Mouse (Mus musculus) T-helper 17 cell (primary cell): ENCODE data around the gene Tnfrsf13c.

ENCODE experiments used
- in situ Hi-C, 2 experiments: fragments of 300-600 bp; cut with MboI, MseI; formaldehyde crosslinking; loops; 1 replicate in 1 of 2; 2 replicates in 1 of 2; pipeline ENCODE4 v1.15.1; 2025; ENCODE audit warnings: high pct_unique_total_duplicates in 2 of 2

Gene Tnfrsf13c

DNA sequence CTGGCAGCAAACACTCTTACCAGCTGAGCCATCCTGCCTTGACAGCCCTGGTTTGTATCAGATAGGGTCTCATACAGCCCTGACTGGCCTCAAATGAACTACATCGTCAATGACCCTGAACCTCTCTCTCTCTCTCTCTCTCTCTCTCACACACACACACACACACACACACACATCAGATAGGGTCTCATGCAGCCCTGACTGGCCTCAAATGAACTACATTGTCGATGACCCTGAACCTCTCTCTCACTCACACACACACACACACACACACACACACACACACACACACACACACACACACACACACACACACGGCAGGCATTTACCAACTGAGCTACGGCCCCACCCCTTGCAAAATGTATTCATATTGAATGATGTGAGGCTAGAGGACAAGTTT lies 6.9 kb upstream of the Tnfrsf13c start:
- in situ Hi-C loops, result loop anchor here in 1 of 2 experiments (10.0 kb wide), 1 partner anchor 166 kb away; the partner anchor contains the start of gene Mei1

DNA sequence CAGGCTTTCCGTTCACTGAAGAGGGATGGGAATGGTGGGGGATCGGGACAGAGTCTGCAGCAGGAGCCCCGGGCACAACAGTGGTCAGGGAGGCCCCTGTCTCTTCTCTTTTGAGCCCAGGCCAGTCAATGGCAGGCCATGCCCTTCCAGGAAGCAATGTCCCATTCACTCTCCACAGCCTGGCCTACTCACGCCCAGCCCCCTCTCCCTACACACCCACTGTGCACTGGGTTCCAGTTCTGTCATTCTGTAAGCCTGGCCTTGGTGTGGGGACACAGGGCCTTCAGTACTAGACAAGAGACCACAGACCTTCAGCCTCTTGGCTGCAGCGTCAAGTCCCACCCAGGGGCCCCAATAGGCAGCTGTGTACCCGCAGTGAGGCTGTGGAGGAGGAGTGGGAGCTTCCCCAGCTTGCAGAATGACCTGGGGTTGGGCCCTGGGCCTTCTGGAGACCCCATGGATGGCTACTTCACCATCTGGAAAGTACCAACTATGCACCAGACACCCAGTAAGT lies 6.0 kb upstream of the Tnfrsf13c start:
- in situ Hi-C loops, result loop anchor here in 1 of 2 experiments (10.0 kb wide), 1 partner anchor 165 kb away; the partner anchor contains the start of gene Mei1

DNA sequence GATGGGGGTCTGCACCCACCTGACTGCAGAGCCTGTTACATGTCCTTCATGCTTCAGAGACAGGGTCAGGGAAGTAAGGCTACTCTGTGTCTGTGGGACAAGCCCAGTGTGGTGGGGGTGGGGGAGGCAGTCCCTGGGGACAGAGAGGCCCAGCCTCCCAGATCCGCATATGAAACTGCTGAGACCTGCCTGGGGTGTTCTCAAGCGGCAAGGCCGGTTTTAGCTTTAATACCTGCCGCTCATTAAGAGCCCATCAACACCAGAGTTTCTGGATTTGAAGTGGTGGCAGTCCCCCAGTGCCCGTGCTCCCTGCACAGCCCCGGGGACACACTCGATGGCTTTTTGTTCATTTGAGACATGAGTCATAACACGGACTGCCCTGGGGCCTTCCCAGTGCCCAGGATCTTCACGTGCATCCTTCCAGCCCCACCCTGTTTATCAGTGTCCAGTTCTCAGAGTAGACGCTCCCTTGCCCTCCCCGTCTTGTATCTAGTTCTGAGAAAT lies 5.4 kb upstream of the Tnfrsf13c start:
- in situ Hi-C loops, result loop anchor here (5.0 to 10.0 kb wide), 4 partner anchors 92 to 165 kb away; partner anchors contain the start of gene Mei1 (in 2 of the 2)

DNA sequence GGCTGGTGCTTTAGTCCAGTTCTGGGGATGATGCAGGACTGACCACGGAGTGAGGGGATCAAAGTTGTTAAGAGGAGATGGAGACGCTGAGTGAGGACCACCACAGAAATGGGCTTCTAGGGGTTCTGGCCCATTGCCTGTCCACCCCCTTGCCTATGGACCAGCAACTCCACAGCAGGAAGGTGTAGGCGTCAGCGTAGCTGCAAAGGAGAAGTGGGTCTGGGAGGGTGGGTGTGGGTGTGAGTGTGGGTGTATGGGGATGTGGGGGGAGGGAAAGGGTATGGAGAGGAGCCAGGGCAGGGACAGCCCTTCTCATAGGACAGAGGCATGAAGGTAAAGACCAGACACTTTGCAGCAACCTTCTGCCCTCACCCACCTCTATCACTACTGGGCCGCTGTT lies 1.6 kb upstream of the Tnfrsf13c start:
- in situ Hi-C loops, result loop anchor here (5.0 kb wide), 3 partner anchors 88 to 158 kb away; partner anchors contain the start of gene Mei1 (in 1 of the 2)

DNA sequence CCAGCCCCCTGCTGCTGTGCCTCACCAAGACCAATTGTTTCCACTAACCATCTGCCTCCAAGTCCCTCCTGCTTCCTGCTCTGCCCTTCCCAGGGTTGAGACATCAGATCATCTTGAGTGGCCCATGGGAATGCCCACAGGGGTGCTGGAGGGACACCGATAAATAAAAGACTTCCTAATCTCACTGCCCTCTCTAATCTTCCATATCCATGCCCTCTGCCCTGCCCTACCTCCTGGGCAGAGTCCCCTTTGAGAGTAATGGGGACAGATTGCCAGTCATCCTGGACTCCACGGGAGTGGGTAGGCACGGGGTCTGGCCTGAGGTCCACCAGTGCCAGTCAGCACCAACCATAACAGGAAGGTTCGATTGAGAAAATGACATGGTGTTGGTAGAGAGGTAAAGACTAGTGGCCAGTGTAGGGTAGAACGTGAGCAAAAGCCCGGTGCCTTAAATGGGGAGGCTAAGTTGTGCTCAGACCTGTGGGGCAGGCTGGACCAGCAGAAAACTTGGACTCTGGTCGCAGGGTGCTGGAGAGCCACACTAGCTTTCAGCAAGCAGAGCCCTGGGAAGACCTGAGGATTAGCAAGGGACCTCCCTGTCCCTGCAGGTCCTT lies 540 bp upstream of the Tnfrsf13c start:
- in situ Hi-C loops, result loop anchor here (5.0 kb wide), 3 partner anchors 87 to 157 kb away; partner anchors contain the start of gene Mei1 (in 1 of the 2)

DNA sequence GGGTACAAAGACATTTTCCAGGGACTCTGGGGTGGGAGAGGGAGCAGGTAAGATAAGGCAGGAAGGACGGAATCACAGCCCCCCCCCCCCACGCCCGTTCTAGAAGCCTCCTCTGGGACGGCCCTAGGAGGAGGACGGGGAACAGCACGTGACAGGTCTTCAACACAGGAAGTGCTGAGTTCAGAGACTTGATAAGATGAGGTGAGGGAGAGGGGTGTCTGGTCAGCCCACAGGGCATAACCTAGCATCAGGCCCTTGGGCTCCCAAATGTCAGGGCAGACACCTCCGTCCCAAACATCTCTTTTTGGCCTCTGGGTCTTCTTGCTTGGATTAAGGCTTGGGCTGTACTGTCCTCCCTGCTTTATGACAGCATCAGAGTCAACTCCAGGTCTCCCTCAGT lies 918 bp downstream of the Tnfrsf13c start:
- in situ Hi-C loops, result no loop called here

DNA sequence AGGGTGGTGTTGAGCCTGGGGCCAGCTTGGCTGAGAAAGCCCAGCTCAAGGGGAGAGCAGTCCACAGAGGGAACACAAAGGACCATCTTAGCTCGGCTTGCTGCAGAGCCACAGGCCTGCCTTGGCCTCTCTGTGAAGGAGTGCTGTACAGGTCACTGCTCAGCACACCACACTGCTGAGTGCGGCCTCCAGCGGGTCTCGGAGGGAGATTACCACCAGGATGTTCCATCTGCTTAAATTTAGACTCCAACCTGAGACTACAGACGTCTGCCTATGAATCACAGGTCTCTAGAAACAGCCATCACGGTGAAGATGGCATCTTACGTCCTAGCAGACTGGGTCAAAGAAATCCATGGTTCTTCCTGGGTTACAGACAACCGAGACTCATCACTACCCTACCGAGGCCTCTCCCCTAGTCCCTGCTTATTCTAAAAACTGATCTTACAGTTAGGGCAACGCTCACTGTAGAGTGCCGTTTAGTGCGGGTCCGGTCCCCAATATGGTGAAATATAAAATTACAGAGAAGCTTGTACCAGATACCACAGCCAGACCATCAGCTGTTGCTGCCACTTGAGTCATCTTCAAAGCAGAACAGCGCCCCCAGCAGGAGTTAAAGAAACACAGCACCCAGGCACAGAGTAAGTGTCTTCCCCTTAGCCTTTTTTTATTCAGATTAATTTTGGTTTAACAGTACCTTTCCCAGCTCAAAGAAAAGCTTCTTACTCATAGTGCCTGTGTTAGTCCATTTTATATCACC lies 2.9 kb downstream of the Tnfrsf13c start:
- in situ Hi-C loops, result no loop called here

DNA sequence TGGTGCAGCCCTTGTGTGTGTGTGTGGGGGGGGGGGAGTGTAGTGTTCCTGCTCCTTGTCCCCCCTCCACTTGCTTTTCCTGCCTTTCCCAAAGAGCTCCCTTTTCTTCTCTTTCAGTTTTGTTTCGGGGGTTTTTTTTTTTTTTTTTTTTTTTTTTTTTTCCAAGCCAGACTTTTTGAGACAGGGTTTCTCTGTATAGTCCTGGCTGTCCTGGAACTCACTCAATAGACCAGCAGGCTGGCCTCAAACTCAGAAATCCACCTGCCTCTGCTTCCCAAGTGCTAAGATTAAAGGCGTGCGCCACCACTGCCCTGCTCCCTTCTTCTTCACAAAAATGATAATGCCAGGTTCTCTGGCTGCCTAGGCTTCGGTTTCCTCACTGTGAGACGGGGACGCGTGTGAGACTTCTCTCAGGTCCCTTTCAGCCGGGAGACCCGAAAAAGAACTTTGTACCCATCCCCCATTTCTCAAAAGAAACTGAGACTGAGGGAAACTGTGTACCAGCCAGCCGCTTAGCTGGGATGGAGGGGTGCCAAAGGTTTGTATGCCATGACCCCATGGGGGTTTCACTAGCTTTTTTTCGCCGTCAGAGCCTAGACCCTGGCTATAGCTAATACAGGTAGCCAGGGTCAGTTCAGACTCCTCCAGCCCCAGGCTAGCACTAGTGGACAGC lies 4.0 kb downstream of the Tnfrsf13c start:
- in situ Hi-C loops, result no loop called here

DNA sequence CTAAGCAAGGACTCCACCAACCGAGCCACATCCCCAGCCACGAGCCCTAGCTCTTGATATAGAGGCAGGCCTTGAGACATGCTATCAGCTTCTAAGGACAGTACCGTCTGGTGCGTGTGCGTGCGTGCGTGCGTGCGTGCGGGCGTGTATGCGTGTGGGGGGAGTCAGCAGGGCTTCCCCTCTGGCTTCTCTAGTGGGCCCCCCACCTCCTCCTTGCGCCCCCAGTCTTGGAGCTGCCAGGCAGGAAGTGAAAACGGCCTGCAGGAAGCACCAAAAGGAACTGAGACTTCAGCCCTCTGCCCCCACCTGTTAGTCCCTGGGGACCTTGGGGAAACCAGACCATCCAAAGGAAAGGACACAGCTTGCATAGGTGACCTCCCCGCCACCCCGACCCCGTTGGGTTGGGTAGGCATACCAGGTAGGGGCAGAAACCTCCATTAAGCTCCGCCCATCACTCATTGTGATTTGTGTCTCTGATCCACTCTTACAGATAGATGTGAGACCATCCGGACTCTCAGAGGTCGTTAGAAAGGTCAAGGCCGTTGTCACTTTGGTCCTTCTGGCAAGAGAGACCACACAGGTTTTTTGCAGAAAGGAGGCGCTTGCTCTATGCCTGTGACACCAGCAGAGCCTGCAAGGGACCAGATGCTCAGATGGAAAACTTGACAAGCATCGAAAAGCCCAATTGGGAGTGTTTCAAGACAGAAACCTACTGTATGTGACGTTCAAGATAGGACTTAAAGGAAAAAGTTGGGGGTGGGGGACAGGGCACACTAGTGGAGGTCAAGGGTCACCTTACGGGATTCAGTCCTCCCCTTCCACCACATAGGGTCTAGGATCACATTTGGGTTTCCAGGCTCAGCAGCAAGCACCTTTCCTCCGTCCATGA lies 5.1 kb downstream of the Tnfrsf13c start:
- in situ Hi-C loops, result no loop called here

DNA sequence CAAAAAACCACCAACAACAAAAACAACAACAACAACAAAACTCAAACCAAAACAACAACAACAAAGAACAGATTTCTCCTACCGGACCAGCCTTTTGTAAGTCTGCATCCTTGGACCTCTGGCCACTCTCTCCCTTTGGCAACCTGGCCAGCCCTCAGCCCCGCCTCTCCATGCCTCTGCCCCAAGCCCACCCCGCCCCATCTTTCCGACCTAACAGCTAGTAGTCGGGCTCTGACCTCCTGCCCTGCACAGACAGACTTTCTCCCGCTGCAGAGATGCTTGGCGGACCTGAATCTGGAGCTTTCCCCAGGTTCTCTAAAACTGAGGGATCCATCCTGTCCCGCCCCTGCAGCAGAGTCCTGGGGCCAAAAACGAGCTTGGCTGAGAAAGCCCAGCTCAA lies 6.2 kb downstream of the Tnfrsf13c start:
- in situ Hi-C loops, result no loop called here

DNA sequence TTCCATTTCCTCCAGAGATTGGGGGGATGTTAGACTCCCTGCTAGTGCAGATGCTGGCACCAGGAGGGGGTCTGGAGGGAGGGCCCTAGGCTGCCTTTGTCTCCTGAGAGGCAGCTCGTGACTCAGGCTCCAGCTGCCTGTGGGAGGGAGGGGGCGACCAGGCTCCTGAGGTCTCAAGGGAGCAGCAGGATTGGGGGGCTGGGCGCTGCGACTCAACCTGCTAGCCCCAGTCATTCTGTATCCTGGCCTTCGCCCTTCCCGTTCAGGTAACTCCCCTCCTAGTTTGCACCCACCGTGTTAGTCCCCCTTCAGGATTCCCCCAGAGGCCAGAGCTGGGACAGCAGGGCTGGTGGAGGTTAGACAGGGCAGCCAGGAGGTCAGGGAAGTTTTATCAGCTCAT lies 7.1 kb downstream of the Tnfrsf13c start:
- in situ Hi-C loops, result no loop called here

DNA sequence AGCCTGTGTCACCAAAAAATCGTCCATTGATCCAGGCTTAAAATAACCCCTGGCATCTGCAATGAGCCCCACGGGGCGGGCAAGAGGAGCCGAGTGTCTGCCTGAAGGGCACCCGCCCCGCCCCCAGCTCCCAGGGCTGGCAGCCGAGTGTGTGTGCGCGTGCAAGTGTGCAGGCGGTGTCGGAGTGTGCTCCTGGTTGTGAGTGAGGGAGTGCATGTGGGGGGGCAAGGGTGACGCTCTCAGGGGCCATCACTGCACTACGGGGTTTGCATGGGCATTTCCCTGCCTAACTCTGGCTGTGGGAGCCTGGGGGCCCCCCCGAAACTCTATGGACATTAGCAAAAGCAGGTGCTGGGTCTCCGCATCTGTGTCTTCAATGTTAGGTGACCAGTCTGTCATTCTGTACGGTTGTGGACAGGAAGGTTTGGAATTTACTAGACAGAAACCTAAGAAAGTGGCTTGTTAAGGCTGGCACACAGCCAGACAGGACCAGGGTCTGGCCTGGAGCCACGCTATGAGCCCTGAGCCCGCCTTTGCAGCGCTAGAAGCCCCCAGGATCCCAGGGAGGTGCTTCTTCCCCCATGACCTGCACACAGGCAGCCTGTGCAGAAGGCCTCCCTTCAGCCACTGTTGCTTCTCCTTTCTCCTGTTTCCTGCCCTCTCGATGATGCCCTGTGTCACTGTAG lies 7.9 kb downstream of the Tnfrsf13c start:
- in situ Hi-C loops, result no loop called here

DNA sequence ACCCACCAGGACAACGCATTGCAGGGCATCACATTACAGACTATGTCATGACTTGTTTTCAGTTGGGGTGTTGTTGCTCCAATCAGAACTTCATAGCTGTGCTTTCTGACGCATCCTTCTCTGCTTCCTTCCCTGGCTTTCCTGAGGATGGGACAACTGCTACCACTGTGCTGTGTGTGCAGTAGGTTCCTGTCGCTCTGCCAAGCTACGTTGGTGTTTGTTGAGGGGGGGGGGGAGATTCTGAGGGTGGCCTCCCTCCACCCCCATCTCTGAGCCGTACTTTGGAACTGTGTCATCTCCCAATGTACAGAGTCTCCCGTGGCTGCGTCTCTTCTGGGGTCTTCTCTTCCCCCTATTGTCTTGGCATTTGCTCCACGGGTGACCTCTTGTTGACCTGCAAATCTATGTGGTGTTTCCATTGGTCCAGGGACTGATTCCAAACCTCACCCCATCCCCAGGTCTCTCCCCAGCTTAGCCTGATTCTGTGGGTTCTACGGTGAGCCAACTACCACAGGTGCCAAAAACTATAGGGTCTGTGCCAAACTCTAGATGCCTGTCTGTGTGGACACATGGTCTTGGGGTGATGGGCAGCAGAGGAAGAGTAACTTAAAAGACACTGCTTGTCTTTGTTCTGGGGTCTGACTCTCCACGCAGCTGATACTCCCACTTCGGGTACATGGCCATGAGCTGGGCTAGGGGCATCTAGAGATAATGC lies 8.7 kb downstream of the Tnfrsf13c start:
- in situ Hi-C loops, result no loop called here

DNA sequence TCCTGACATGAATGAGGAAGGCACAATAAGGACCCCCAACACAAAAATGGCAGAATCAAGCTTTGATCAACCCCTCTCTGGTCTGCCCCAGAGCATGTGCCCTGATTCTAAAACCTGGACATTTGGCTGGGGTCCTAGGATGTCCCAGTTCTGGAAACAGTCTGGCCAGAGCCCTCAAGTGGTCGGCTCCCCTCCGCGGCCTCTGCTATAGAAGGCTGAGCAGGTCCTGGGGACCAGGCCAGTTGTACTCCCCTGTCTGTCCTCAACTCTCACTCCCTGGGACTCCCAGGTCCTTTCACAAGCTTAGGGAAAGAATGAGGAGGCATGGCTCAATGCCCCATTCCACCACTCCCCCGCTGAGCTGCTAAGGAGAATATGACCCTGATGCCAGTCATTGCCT lies 10.9 kb downstream of the Tnfrsf13c start:
- in situ Hi-C loops, result no loop called here

DNA sequence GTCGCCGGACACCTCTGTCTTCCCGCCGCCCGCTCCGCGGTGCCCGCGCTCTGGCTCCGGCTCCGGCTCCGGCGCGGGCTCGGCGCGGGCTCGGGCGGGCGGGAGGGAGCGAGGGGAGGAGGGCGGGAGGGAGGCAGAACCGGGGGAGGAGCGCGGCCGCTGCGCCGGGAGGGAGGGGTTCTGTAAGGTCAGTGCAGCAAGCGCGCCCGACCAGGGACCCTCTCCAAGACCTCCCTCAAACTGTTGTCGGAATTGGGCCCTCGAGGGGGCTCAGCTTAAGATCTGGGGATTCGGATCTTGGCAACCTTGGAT lies 11.5 kb downstream of the Tnfrsf13c start, which contains the start of gene Shisa8:
TSS of gene Shisa8 (minus strand) at position 64 of the 312 bp plus-strand sequence.
- in situ Hi-C loops, result no loop called here

DNA sequence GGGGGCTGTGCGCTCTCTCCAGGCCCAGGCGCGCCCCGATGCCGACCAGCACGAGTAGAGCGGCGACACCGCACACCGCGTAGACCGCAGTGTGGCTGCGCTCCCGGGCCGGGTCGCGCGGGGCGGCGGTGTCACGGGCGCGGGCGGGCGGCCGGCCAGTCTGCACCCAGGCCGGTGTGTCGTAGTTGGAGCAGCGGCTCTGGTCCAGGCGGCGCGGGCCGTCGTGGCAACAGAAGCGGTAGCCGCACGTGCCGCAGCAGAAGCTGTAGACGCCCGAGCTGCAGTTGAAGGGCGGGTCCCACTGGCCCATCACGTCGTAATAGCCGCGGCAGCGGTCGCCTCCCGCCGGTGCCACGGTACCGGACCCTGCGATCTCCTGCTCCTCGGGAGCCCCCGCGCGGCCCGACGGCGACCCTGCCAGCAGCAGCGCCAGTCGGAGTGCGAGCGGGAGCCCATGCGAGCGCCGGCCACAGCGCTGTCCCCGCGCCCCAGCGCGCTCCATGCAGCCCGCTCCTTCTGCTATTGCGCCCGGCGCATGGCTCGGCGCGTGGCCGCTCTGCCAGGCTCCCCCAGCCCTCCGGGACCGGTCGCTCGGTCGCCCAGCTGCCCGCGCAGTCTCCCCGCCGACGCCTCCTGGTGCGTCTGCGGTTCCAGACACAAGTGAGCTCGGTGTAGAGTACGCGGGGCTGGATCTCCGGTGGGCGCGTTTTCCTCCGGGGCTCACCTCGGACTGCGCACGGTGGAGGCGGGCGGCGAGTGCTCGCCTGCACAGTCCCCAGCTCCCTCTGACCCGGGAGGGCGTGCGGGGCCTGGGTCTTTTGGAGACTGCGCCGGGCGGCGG lies 12.0 kb downstream of the Tnfrsf13c start:
- in situ Hi-C loops, result no loop called here

DNA sequence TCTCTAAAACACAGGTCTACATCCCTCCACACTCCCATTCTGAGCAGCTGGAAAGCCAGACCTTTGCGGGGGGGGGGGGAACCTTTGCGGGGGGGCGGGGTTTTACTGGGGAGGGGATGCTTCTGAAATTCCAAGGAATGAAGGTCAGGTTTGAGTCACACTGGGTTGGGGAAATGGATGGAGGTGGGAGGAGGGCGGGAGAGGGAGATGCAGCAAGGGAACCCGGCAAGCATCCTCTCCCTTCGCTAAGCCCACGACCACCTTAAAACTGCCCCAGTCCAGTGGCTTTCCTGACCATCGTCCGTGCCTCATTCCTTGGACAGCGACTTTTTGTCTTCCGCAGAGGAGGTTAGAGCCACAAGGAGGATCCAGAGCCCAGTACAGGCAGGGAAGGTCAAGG lies 12.9 kb downstream of the Tnfrsf13c start:
- in situ Hi-C loops, result no loop called here

DNA sequence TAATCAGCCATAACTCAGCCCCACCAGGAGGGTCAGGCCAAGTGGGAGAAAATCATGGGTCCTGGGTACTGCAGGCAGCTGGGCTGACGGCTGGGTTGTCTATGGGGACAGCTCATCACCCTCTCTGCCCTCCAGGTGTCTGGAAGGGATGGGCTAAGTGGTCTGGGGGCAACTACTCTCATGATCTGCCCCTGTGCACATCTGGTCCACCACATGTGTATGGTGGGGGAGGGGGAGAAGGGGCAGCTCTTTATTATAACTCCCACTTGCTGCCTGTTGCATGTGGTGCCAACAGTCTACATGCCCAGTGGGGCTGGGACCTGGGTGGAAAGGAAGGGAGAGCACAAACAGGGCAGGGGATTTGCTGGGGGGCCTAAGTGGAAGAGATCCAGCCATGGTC lies 13.4 kb downstream of the Tnfrsf13c start:
- in situ Hi-C loops, result no loop called here
